Mouse (Mus musculus): ENCODE measurements around the gene Taf12. TPM values are rescaled to one million over a fixed set of nuclear protein-coding genes. Genes with fewer than 3 reads are reported as not detected.
A peak's percentile ranks its signal among the peaks of the same experiment; 100 is the strongest.

Taf12 gene
- polyA plus RNA-seq, 1 experiment = not detected

GRCm38 (mm10) chr4:132344403-132345134 is 70.4 kb downstream of the Taf12 start:
- no peak overlapping the region for H3K27ac ChIP-seq (ENCODE audit: insufficient read depth, low read depth, low read length)
- WGBS = 7% methylated on average over 13 of the region's 13 CpGs
- H3K4me1 ChIP-seq (ENCODE audit: control insufficient read depth, insufficient read depth, low read length) = peaks cover 7% of the 10 kb centered on the region; the same call in 1 of the 2 replicates
- peak overlapping the region; percentile 79 for H3K4me3 ChIP-seq (ENCODE audit: insufficient read depth, low read depth, low read length)
- TF ChIP-seq CTCF (IDR thresholded peaks at IDR 0.05; ENCODE audit: insufficient read depth, low read depth, low read length) = no peak
- TF ChIP-seq POLR2A (IDR thresholded peaks at IDR 0.05; ENCODE audit: insufficient read depth, low read depth, low read length) = no peak

Other genes starting within 250 kb of the Taf12 start
- not detected in 2 replicates for gene Gm10300, start 199.7 kb upstream of the Taf12 start, polyA plus RNA-seq (2012; ENCODE audit: insufficient read depth, insufficient read length, low replicate concordance, missing spikeins)
- gene Epb41, start 199.1 kb upstream of the Taf12 start, polyA plus RNA-seq (2012; ENCODE audit: insufficient read depth, insufficient read length, low replicate concordance, missing spikeins) = 382 TPM in 1 of 2 replicates, not detected in the other
- gene Oprd1, start 129.9 kb upstream of the Taf12 start, polyA plus RNA-seq (2012; ENCODE audit: insufficient read depth, insufficient read length, low replicate concordance, missing spikeins) = not detected in 2 replicates
- gene Ythdf2, start 62.1 kb upstream of the Taf12 start, polyA plus RNA-seq (2012; ENCODE audit: insufficient read depth, insufficient read length, low replicate concordance, missing spikeins) = not detected in 2 replicates
- gene Gmeb1, start 12.8 kb upstream of the Taf12 start, polyA plus RNA-seq (2012; ENCODE audit: insufficient read depth, insufficient read length, low replicate concordance, missing spikeins) = not detected in 2 replicates
- not detected in 2 replicates for gene Rab42, start 29.0 kb downstream of the Taf12 start, polyA plus RNA-seq (2012; ENCODE audit: insufficient read depth, insufficient read length, low replicate concordance, missing spikeins)
- gene Trnau1ap, start 55.2 kb downstream of the Taf12 start, polyA plus RNA-seq (2012; ENCODE audit: insufficient read depth, insufficient read length, low replicate concordance, missing spikeins) = not detected in 2 replicates
- gene Rcc1, start 79.2 kb downstream of the Taf12 start, polyA plus RNA-seq (2012; ENCODE audit: insufficient read depth, insufficient read length, low replicate concordance, missing spikeins) = not detected in 2 replicates
- gene Phactr4, start 148.1 kb downstream of the Taf12 start, polyA plus RNA-seq (2012; ENCODE audit: insufficient read depth, insufficient read length, low replicate concordance, missing spikeins) = not detected in 2 replicates
- gene Med18, start 189.5 kb downstream of the Taf12 start, polyA plus RNA-seq (2012; ENCODE audit: insufficient read depth, insufficient read length, low replicate concordance, missing spikeins) = not detected in 2 replicates
- not detected in 2 replicates for gene Sesn2, start 236.1 kb downstream of the Taf12 start, polyA plus RNA-seq (2012; ENCODE audit: insufficient read depth, insufficient read length, low replicate concordance, missing spikeins)